Mouse (Mus musculus): ENCODE results near the gene Cxcl17.

GRCm38 (mm10) chr7:25390054-25390770 lies 22.5 kb downstream of the Cxcl17 start:
- TF ChIP-seq CTCF (IDR thresholded peaks at IDR 0.05; ENCODE audit: extremely low read depth, insufficient read depth, low read length) (no peak), POLR2A (IDR thresholded peaks at IDR 0.05; ENCODE audit: extremely low read depth, insufficient read depth, low read length) (no peak)

Data from cortical plate, adult 2 months (tissue).